37 mouse cellular contexts compared by ENCODE assay signal in the genomic region with DNA sequence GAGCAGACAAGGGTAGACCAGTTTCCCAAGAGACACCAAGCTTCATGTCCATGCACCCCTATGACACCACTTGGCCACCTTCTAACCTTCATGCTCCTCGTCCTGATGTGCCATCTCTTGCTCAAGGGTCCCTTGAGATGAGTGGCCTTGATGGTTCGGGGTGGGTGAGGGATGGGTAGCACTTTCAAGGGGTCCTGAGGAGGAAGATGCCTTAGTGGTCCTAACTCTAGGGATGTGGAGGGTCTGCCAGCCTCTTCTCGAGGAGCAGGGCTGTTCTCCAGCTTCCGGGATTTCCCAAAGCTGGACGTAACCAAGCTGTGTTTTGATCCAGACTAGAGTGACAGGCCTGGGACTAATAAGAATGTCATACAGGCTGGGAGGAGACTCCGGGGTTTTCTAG. TPM values are rescaled to one million over a fixed set of nuclear protein-coding genes. Genes with fewer than 3 reads are reported as not detected.
"Had no signal": no experiment of that assay in that cellular context is flagged by ENCODE, and none has a peak within 500 bp of the region (broad histone marks: within the 10 kb centered on the region; RNA-seq: fewer than 3 reads in every experiment).

No protein-coding gene starts in this region.

- H3K9ac ChIP-seq: forebrain, postnatal 0 days; heart, embryonic 12.5 days; hindbrain, embryonic 13.5 days; hindbrain, embryonic 15.5 days; limb, embryonic 12.5 days had no signal

- H3K36me3 ChIP-seq: heart, embryonic 10.5 days; heart, embryonic 12.5 days; hindbrain, embryonic 13.5 days; hindbrain, embryonic 15.5 days; limb, embryonic 10.5 days; limb, embryonic 12.5 days had no signal

- H3K9me3 ChIP-seq: heart, embryonic 10.5 days; heart, embryonic 12.5 days; hindbrain, embryonic 13.5 days; hindbrain, embryonic 15.5 days; limb, embryonic 10.5 days had no signal

- H3K4me2 ChIP-seq: heart, embryonic 12.5 days; hindbrain, embryonic 13.5 days; hindbrain, embryonic 15.5 days; limb, embryonic 12.5 days; liver, embryonic 11.5 days had no signal

- H3K27ac ChIP-seq: heart, embryonic 10.5 days; hindbrain, embryonic 13.5 days; hindbrain, embryonic 15.5 days; hindbrain, postnatal 0 days; left cerebral cortex, adult 2 months; limb, embryonic 10.5 days; limb, embryonic 12.5 days had no signal

- DNase-seq: forebrain, postnatal 0 days; gastrocnemius, postnatal 14 days; gastrocnemius, postnatal 36 days; heart, adult 18-20 months; heart, postnatal 10 days; heart, postnatal 36 days; kidney, adult 11 months; kidney, adult 8-10 months; kidney, postnatal 14 days; kidney, postnatal 36 days; liver had no signal

- H3K4me3 ChIP-seq: heart, embryonic 10.5 days; heart, embryonic 12.5 days; hindbrain, embryonic 13.5 days; hindbrain, embryonic 15.5 days; left cerebral cortex, adult 2 months; limb, embryonic 10.5 days; limb, embryonic 12.5 days had no signal

- ATAC-seq: forebrain, postnatal 0 days; hindbrain, postnatal 0 days; intestine, embryonic 16.5 days had no signal

RNA-seq across cellular contexts. Expression of a gene that starts 10.0 kb away (rescaled TPM):
- total RNA-seq: forebrain, postnatal 0 days; gastrocnemius, adult 18-20 months; gastrocnemius, adult 8-10 months; gastrocnemius, postnatal 14 days; gastrocnemius, postnatal 36 days; heart, adult 18-20 months; heart, adult 8-10 months; heart, postnatal 10 days; heart, postnatal 36 days; hematopoietic stem cell, adult 5-6 weeks; hindbrain, postnatal 0 days; layer of hippocampus, adult 18-20 months; layer of hippocampus, postnatal 10 days; layer of hippocampus, postnatal 25 days; left cerebral cortex, adult 2 months had no signal
- polyA plus RNA-seq: forebrain, postnatal 0 days; gonadal fat pad, adult 2 months; heart, embryonic 10.5 days; heart, embryonic 12.5 days; heart, embryonic 14.5 days; heart, embryonic 16.5 days; hindbrain, embryonic 11.5 days; hindbrain, embryonic 13.5 days; hindbrain, embryonic 15.5 days; hindbrain, postnatal 0 days; intestine, embryonic 14.5 days; intestine, embryonic 16.5 days; kidney, embryonic 14.5 days; kidney, embryonic 16.5 days; large intestine, adult 2 months; limb, embryonic 10.5 days; limb, embryonic 12.5 days; limb, embryonic 14.5 days; liver, embryonic 11.5 days had no signal

RNA-seq across cellular contexts. Expression of a gene that starts 47.2 kb away (rescaled TPM):
- total RNA-seq: hematopoietic stem cell, adult 5-6 weeks had no signal
